Mouse (Mus musculus) midbrain, embryonic 13.5 days (tissue): ENCODE measurements around the gene Exosc1. TPM values are rescaled to one million over a fixed set of nuclear protein-coding genes. Genes with fewer than 3 reads are reported as not detected.
A peak's percentile ranks its signal among the peaks of the same experiment; 100 is the strongest.
"Not testable (repeated sequence)": the region's sequence is repeated elsewhere in the genome, so short reads cannot be mapped to it uniquely, and the experiment has no call there.

Experiments
- ATAC-seq: fragments of 200-750 bp; cut with Nextera tagmentation; 2 replicates; pipeline ENCODE4 v1.8.0; 2017; ENCODE audit warnings: mild to moderate bottlenecking, moderate TSS enrichment, moderate library complexity
- H3K27ac ChIP-seq: fragments of 300-500 bp; sonication (generic); 2 replicates; pipeline ENCODE4 v1.5.1; 2015; ENCODE audit warnings: inconsistent platforms, mild to moderate bottlenecking, moderate library complexity
- H3K27me3 ChIP-seq: fragments of 300-500 bp; sonication (generic); 2 replicates; pipeline ENCODE4 v1.6.1; 2015; ENCODE audit warnings: mild to moderate bottlenecking, inconsistent platforms
- H3K36me3 ChIP-seq: fragments of 300-500 bp; sonication (generic); 2 replicates; pipeline ENCODE4 v1.6.1; 2015; ENCODE audit warnings: mild to moderate bottlenecking, inconsistent platforms
- H3K4me1 ChIP-seq: fragments of 300-500 bp; sonication (generic); replicated peaks from 2 replicates; pipeline ENCODE4 v1.6.1; 2015; ENCODE audit warnings: inconsistent platforms
- H3K4me2 ChIP-seq: fragments of 300-500 bp; sonication (generic); replicated peaks from 2 replicates; pipeline ENCODE4 v1.6.1; 2015; ENCODE audit warnings: moderate library complexity, mild to moderate bottlenecking, inconsistent platforms
- H3K4me3 ChIP-seq: fragments of 300-500 bp; sonication (generic); replicated peaks from 2 replicates; pipeline ENCODE4 v1.5.1; 2015; ENCODE audit warnings: mild to moderate bottlenecking, inconsistent platforms
- H3K9ac ChIP-seq: fragments of 300-500 bp; sonication (generic); replicated peaks from 2 replicates; pipeline ENCODE4 v1.6.1; 2015; ENCODE audit warnings: mild to moderate bottlenecking, inconsistent platforms
- H3K9me3 ChIP-seq: fragments of 300-500 bp; sonication (generic); 2 replicates; pipeline ENCODE4 v1.6.1; 2016; ENCODE audit warnings: mild to moderate bottlenecking, inconsistent platforms
- WGBS: fragments of 180-500 bp; shearing (Covaris S2); methylation state at CpG from one replicate; pipeline ENCODE4 v1.1.7; 2015; 5-methylcytosine and 5-hydroxymethylcytosine counted together
- polyA plus RNA-seq: library from polyadenylated mRNA; unstranded; fragments of >200 nt; fragmentation: Nextera tagmentation; extraction: Ambion mirVana; gene quantifications from 2 replicates; pipeline ENCODE4 v1.2.1, GENCODE M21; 2015

Exosc1 gene
- polyA plus RNA-seq, 1 experiment from 2014 or later: 70.0 TPM

DNA sequence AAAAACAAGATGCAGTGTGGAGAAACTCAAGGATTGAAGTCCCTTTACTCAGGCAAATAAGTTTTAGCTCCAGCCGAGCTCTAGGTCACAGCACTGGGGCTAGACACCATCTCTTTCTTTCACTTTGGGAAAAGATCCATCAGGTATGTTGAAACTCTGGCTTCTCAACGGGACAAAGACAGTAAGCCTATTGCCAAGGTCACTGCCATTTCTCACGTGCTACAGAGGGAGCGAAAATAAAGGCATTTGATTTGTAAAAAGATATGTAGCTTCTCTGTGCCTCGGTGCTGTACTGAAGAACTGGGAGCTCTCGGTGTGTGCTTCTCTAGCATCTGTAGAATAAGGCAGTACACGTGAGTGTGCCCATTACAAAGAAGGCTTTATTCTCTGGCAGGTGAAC is 10.6 kb upstream of the Exosc1 start:
- Histone ChIP-seq H3K4me2 (no peak overlapping the region), H3K27ac (no peak overlapping the region), H3K36me3 (peaks cover 96% of the 10 kb centered on the region), H3K9ac (no peak overlapping the region), H3K4me1 (no peaks in the 10 kb centered on the region), H3K27me3 (no peaks in the 10 kb centered on the region), H3K9me3 (no peaks in the 10 kb centered on the region), H3K4me3 (no peak overlapping the region)
- no peak for ATAC-seq
- 92% methylated on average over 7 of the region's 7 CpGs for WGBS

DNA sequence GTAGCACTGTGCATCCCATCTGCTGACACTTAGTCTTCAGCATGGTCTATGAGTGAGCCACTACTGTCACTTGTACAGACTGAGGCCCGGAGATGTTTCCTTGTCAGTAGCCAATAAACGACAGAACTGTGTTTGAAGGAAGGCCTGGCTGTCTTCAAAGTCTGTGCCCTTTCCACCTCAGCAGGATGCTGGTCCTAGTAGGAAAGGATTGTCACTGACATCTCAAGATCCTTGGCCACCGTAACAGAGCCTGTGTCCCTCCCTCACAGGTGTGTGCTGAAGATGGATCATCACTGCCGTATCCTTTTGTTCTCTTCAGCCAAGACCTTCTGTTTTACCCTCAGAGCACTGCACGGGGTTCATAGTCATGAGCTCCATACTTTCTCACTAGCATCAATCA is 5.3 kb upstream of the Exosc1 start:
- Histone ChIP-seq H3K36me3 (peaks cover 61% of the 10 kb centered on the region), H3K27ac (no peak overlapping the region), H3K9me3 (no peaks in the 10 kb centered on the region), H3K4me3 (no peak overlapping the region), H3K4me2 (no peak overlapping the region), H3K4me1 (peaks cover 19% of the 10 kb centered on the region), H3K27me3 (no peaks in the 10 kb centered on the region), H3K9ac (no peak overlapping the region)
- 93% methylated on average over 5 of the region's 5 CpGs for WGBS
- no peak for ATAC-seq

DNA sequence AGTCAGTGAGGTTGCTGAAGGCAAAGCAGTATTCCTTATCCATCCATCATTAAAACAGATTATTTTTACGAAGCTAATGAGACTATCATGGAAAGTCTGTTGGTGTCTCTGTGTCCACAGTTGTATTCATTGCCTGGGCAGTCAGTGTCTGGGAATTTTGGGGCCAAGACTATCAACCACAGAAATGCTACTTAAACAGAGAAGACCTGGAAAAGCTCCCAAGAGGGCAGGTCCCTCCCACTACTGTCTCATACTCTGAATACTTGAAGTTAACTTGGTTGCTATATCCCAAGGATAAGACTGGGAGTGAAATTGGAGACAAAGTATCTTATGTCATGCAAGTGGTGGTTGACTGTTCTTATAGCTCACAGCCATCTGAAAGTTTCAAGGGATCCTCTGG is 2.7 kb upstream of the Exosc1 start:
- H3K4me2 ChIP-seq: no peak overlapping the region
- no peaks in the 10 kb centered on the region for H3K27me3 ChIP-seq
- 95% methylated on average over 1 of the region's 1 CpGs for WGBS
- H3K9me3 ChIP-seq: no peaks in the 10 kb centered on the region
- no peak overlapping the region for H3K27ac ChIP-seq
- no peak overlapping the region for H3K9ac ChIP-seq
- ATAC-seq: no peak
- peaks cover 28% of the 10 kb centered on the region for H3K4me1 ChIP-seq
- H3K4me3 ChIP-seq: no peak overlapping the region
- peaks cover 35% of the 10 kb centered on the region for H3K36me3 ChIP-seq

DNA sequence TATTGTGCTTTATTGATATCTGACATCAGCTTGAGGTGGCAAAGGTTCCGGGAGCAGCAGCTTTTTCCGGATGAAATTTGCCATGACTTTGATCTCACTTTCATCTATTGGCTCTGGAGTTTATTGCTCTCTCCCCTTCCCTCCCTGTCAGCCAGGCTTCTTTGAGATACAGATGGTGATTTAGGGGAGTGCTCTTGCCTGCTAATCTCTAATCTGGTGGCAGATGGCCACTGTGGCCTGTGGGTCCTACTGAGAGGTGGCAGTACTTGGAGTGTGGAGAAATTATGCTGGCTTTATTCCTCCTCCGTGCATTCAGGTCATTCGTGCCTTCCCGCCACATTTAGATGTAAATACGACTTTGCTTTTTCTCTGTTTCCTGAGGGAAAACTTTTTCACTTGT is 901 bp upstream of the Exosc1 start:
- Histone ChIP-seq H3K4me3 (peak overlapping the region; percentile 86), H3K36me3 (peaks cover 30% of the 10 kb centered on the region), H3K27ac (no peak overlapping the region), H3K27me3 (no peaks in the 10 kb centered on the region), H3K4me1 (peaks cover 28% of the 10 kb centered on the region), H3K9ac (peak overlapping the region; percentile 85), H3K4me2 (peak overlapping the region; percentile 75), H3K9me3 (no peaks in the 10 kb centered on the region)
- 23% methylated on average over 6 of the region's 6 CpGs for WGBS
- ATAC-seq: no peak

DNA sequence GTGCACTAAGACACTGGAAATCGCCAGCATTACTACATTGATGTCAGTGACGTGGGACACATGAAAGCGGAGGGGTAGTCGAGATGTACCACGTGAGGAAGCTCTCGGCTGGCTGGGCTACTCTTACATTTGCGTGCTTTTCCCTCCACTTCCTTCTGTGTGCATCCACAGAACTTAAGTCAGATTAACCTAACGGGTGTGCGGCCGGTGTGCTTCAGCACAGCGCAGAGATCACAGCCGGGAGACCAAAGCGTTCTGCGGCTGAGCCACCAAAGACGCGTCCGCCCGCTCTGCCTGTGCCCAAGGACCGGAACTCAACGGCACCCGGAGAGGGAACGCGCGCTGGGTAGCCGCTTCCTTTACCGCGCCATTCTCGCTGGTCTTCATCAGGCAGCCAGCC is 537 bp downstream of the Exosc1 start:
- Histone ChIP-seq H3K4me2 (peak overlapping the region; percentile 85), H3K27me3 (no peaks in the 10 kb centered on the region), H3K9me3 (no peaks in the 10 kb centered on the region), H3K9ac (peak overlapping the region; percentile 79), H3K27ac (peak overlapping the region; percentile 48), H3K4me3 (peak overlapping the region; percentile 86), H3K4me1 (peaks cover 28% of the 10 kb centered on the region), H3K36me3 (peaks cover 28% of the 10 kb centered on the region)
- under 1% methylated on average over 28 of the region's 28 CpGs for WGBS
- no peak; the same call in 1 of the 2 replicates for ATAC-seq

DNA sequence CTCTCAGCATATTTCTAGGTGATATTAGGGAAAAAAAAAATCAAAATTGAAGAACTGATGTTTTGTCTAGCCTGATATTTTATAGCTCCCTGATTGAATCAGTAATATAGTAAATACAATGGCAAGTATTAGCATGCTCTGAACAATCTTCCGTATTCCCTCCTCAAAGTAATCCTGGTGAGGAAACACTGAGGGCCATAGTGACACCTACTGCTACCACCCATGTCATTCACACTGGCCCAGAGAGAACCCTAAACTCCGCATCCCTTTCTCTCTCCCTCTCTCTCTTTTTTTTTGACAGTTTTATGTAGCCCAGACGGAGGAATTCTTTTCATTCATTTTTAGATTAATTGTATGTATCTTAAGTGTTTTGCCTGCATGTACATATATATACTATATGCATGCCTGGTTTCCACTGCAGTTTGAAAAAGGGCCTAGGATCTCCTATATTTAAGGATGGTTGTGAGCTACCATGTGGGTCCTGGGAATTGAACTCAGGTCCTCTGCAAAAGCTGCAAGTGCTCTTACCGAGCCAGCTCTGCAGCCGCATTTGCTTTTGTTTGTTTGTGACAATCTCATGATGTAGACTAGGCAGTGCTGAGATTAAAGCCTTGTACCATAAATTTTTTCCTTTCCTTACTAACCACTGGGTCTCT is 12.7 kb downstream of the Exosc1 start:
- no peak overlapping the region for H3K27ac ChIP-seq
- no peaks in the 10 kb centered on the region for H3K27me3 ChIP-seq
- H3K4me3 ChIP-seq: no peak overlapping the region
- no peaks in the 10 kb centered on the region for H3K9me3 ChIP-seq
- peaks cover 71% of the 10 kb centered on the region for H3K36me3 ChIP-seq
- H3K9ac ChIP-seq: no peak overlapping the region
- no peak for ATAC-seq
- no peak overlapping the region for H3K4me2 ChIP-seq
- 79% methylated on average over 5 of the region's 5 CpGs for WGBS
- H3K4me1 ChIP-seq: no peaks in the 10 kb centered on the region

DNA sequence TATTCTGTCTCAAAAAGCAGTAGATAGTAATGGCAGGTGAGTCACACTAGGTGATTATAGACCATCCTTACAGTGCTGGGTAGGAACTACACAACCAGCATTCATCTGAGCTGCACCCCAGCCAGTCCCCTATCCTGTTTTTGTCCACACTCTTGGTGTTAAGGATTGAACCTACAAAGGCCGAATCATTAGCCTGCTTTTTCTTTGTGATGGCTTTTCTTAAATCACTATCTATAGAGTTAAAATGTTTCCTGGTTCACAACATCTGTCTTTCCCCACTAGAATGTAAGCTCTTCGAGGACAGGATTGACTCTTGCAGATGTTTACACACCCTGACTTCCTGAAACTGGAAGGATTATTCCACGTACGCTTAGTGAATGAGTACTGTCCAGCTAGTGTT is 13.8 kb downstream of the Exosc1 start:
- ATAC-seq: no peak
- no peaks in the 10 kb centered on the region for H3K27me3 ChIP-seq
- 80% methylated on average over 4 of the region's 4 CpGs for WGBS
- no peak overlapping the region for H3K4me2 ChIP-seq
- H3K27ac ChIP-seq: no peak overlapping the region
- H3K4me1 ChIP-seq: peaks cover 6% of the 10 kb centered on the region
- H3K9me3 ChIP-seq: no peaks in the 10 kb centered on the region
- no peak overlapping the region for H3K9ac ChIP-seq
- H3K36me3 ChIP-seq: peaks cover 65% of the 10 kb centered on the region
- no peak overlapping the region for H3K4me3 ChIP-seq

DNA sequence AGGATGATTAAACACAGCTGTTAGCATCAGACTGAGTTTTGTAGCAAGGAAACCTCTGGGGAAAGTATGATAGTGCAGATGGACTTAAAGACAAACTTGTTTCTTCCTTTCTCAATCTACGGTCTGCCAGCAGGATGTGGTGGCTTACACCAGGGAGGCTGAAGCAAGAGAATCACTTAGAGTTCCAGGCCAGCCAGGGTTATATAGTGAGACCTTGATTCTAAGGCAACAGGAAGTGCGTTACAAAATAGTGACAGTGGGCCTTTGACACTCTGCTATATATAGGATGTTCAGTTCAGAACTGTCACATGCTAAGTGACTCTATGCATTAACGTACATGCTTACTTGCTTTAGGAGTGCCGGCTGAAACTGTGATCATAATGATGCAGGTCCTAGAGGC is 16.4 kb downstream of the Exosc1 start:
- no peak overlapping the region for H3K9ac ChIP-seq
- H3K4me1 ChIP-seq: peaks cover 26% of the 10 kb centered on the region
- no peak overlapping the region for H3K4me3 ChIP-seq
- H3K27ac ChIP-seq: no peak overlapping the region
- H3K4me2 ChIP-seq: no peak overlapping the region
- ATAC-seq: no peak
- H3K36me3 ChIP-seq: peaks cover 42% of the 10 kb centered on the region
- no peaks in the 10 kb centered on the region for H3K9me3 ChIP-seq
- WGBS: 92% methylated on average over 4 of the region's 4 CpGs
- no peaks in the 10 kb centered on the region for H3K27me3 ChIP-seq

DNA sequence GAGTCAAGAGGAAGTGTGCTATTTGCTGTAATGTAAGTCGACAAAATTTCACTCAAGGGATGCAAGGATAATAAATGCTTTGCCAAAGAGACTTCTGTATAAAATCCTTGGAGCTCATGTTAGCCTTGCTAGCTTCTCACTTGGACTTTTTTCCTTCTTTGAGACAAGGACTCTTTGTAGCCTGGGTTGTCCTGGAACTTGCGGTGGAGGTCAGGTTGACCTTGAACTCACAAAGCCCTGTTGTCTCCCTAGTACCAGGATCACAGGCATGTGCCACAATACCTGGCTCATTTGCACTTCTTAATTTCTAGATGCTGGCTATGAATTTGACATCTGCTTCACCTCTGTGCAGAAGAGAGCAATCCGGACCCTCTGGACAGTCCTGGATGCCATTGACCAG is 17.9 kb downstream of the Exosc1 start:
- Histone ChIP-seq H3K36me3 (peaks cover 37% of the 10 kb centered on the region), H3K9me3 (no peaks in the 10 kb centered on the region), H3K4me3 (no peak overlapping the region), H3K4me1 (peaks cover 26% of the 10 kb centered on the region), H3K4me2 (no peak overlapping the region), H3K27ac (no peak overlapping the region), H3K9ac (no peak overlapping the region), H3K27me3 (no peaks in the 10 kb centered on the region)
- ATAC-seq: no peak
- WGBS: 95% methylated on average over 3 of the region's 3 CpGs

DNA sequence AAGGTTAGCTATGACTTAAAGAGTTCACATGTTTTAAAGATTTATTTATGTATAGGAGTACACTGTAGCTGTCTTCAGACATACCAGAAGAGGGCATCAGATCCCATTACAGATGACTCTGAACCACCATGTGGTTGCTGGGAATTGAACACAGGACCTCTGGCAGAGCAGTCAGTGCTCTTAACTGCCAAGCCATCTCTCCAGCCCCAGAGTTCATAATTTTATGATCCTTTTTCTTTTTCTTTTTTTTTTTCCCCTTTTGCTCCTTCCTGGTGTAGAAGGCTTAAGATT is 18.7 kb downstream of the Exosc1 start:
- peak overlapping the region; percentile 86; the same call in 1 of the 2 replicates for H3K4me2 ChIP-seq
- ATAC-seq, H3K4me3 ChIP-seq, H3K9ac ChIP-seq, H3K27ac ChIP-seq, H3K27me3 ChIP-seq, H3K9me3 ChIP-seq: not testable (repeated sequence)
- H3K4me1 ChIP-seq: peaks cover 26% of the 10 kb centered on the region
- H3K36me3 ChIP-seq: peaks cover 32% of the 10 kb centered on the region

DNA sequence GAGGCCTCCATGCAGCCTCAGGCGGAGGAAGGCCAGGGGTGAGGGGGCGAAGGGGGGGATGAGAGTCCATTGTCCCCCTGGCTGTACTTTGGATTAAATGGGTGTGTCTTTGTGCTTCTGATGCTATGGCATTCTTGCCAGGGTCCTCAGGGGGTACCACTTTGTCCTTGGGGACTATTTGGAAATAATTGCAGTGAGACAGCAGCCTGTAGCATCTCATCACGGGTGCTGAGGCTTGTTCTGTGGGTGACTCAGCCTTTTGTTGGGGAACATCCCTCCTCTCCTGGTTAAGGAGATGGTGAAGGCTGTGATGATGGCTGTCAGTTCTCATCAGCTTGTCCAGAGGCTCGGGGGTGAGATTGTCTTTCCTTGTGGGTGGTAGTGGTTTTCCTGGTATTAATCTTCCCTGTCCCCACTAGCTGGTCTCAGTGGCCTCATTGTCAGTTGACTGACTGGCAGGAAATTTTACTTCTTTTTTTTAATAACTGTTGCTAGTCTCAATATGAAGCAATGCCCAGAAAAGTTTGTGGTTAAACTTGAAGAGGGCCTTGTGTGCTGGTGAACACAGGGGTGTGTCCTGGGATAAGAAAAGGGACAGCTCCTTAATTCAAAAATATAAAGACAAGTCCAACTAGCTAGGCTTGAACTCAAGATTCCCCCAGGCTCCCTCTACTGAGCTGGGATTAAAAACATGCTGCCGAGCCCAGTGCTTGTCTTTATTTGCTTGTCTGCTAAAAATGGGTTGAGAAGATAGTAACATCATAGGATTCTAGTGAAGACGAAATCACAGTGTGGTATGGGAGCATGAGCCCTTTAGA is 19.2 kb downstream of the Exosc1 start:
- peak overlapping the region; percentile 93 for H3K9ac ChIP-seq
- H3K27me3 ChIP-seq: no peaks in the 10 kb centered on the region
- peaks cover 26% of the 10 kb centered on the region for H3K36me3 ChIP-seq
- H3K4me1 ChIP-seq: peaks cover 26% of the 10 kb centered on the region
- H3K4me2 ChIP-seq: peak overlapping the region; percentile 86
- no peak for ATAC-seq
- 0 out of 2 replicates have a peak overlapping the region, but pooled peaks have one; percentile 15 for H3K27ac ChIP-seq
- H3K9me3 ChIP-seq: no peaks in the 10 kb centered on the region
- WGBS: 26% methylated on average over 6 of the region's 6 CpGs
- H3K4me3 ChIP-seq: peak overlapping the region; percentile 90

DNA sequence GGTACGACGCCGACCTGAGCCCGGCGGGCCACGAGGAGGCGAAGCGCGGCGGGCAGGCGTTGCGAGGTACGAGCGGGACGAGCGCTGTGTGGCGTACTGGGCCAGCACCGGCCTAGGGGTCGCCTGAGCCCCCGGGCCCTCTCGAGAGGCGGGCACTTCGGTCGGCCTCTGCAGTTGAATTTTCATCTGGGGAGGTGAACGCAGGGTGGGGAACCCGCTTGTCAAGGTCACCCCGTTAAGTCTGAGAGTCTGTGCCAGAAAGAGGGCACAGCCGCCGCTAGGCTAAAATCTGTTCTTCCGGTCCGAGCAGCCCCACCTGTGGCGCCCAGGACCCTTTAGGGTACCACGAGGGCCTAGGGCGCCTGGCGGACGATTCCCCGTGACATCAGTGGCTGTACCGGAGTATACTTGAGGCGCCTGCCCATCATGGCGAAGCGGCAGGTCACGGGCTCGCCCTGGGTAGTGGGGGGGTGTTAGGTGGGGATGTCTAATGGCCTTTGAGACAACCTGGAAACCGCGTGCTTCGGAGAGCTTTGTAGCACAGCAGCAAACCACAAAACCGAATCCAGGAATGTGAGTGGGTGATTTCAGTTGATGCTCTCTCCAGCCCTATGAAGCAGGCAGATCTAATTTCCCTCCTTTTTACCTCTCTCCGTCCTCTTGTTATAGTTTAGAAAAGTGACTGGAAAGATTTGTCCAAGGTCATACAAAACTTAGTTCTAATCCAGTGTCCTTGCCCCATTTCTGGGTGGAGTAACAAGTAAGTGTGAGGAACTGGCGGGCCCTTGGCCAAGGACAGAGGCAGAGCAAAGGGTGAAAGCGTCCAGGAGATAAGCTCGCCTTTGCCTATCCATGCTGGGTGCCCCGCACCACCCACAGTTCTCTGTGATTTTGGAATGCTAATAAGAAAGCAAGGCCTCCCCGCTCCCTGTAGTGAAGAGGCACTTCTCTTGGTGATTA is 20.8 kb downstream of the Exosc1 start:
- peak; percentile 63 for ATAC-seq
- H3K36me3 ChIP-seq: peaks cover 20% of the 10 kb centered on the region
- peaks cover 26% of the 10 kb centered on the region for H3K4me1 ChIP-seq
- no peaks in the 10 kb centered on the region for H3K27me3 ChIP-seq
- under 1% methylated on average over 52 of the region's 53 CpGs for whole genome bisulfite sequencing
- H3K9me3 ChIP-seq: no peaks in the 10 kb centered on the region
- H3K4me2 ChIP-seq: peak overlapping the region; percentile 86
- H3K9ac ChIP-seq: peak overlapping the region; percentile 93
- peak overlapping the region; percentile 84 for H3K27ac ChIP-seq
- H3K4me3 ChIP-seq: peak overlapping the region; percentile 90
